Mouse (Mus musculus): ENCODE results near the gene Gpx3.
"Not testable (repeated sequence)": the region's sequence is repeated elsewhere in the genome, so short reads cannot be mapped to it uniquely, and the experiment has no call there.

The Gpx3 gene

DNA sequence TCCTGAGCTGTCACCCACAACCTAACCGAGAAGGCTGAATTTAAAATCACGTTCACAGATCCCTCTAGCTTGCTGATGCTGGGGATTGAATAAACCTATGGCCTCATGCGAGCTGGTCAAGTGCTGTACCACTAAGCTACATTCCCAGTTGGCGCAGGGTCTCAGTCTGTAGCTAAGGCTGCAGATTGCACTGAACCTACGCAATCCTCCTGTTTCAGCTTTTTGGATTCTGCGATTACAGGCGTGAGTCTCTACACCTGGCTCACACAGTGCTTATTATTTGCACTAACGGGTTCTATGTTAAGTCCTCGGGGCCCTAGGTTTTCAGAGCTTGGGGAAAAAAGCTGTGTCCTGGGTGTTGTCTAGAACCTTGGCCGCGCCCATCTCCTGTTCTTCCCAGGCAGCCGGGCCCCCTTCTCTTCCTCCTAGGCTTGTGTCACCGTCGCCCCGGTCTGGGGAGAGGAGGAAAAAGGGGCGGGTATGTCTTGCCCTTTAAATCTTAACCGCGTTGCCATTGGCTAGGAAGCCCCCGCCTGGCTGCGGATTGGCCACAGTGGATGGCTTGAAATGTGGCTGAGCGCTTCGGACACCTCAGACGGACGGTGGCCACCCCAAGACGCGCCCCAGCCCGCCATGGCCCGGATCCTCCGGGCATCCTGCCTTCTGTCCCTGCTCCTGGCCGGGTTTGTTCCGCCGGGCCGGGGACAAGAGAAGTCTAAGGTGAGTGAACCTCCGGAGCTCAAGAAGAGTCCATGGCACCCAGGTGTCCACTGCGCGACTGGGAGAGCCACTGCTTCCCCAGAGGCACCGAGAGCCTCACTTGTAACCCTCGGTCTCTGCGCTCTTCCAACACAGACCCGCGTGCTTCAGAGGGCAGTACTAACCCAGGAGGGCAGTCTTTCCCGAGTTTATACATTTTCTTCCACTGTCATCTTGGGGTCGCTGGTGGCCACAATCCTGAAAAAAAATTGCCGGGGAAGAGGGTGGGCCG lies at the start of gene Gpx3:
TSS of gene Gpx3 (plus strand) at position 121 of the 991 bp plus-strand sequence.
- in situ Hi-C loops (cut with MboI, MseI): no loop called here

DNA sequence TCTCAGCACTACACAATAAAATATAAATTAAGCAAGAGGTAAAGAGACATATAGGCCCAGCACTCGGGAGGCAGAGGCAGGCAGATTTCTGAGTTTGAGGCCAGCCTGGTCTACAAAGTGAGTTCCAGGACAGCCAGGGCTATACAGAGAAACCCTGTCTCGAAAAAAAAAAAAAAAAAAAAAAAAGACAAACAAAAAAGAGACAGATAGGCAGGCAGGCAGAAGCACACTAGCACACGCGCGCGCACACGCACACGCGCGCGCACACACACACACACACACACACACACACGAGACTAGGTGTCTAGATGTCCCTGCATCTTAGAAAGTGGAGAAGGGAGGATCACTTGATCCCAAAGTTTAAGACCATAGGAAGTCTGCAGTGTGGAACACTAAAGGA lies 43.4 kb upstream of the Gpx3 start:
- in situ Hi-C loops (cut with MboI, MseI): not testable (repeated sequence)

GRCm38 (mm10) chr11:54859322-54860165 lies 42.7 kb upstream of the Gpx3 start:
- in situ Hi-C loops (cut with MboI, MseI): loop anchor here (5.0 kb wide), 1 partner anchor 72 kb away; the partner anchor contains the start of gene Cdc42se2

DNA sequence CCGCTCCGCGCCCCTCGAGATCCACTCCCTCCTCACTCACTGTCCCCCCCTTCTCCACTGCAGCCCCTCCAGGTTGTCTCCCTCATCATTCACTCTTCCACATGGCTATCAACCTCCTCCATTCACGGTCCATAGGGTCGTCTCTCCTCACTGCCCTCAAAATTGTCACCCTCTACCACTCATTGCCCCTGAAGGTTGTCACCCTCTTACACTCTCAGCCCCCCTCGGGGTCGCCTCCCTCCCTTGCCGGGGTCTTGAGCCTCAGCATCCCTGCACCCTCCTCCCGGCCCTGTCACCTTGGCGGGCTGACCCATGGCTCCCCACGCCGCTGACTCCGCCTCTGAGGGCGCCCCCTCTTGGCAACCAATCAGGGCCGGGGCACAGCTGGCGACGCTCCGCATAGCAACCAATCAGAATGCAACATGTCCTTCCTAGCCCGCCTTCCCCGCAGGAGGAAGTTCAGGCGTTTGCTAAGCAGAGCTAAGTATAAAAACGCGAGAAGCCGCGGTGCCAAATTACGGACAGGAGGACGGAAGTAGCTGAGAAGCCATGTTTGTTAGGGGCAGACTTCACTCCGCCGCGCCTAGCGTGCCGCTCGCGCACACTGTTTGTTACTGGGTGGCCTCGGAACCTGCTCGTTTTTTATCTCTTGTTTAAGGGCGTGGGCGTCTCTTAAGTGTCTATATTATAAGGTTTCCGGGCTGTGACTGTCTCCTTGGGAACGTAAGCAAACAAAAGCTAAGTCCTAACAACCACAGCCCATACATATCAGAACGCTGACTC lies 41.8 kb upstream of the Gpx3 start, which contains the start of gene Lyrm7:
TSS of gene Lyrm7 (minus strand) at position 661 of the 783 bp plus-strand sequence.
- in situ Hi-C loops (cut with MboI, MseI): loop anchor here (5.0 kb wide), 1 partner anchor 73 kb away; the partner anchor contains the start of gene Cdc42se2

GRCm38 (mm10) chr11:54861471-54862420 lies 40.5 kb upstream of the Gpx3 start:
- in situ Hi-C loops (cut with MboI, MseI): loop anchor here (5.0 kb wide), 1 partner anchor 74 kb away; the partner anchor contains the start of gene Cdc42se2

GRCm38 (mm10) chr11:54862621-54863520 lies 39.4 kb upstream of the Gpx3 start:
- in situ Hi-C loops (cut with MboI, MseI): loop anchor here (5.0 kb wide), 1 partner anchor 76 kb away; the partner anchor contains the start of gene Cdc42se2

DNA sequence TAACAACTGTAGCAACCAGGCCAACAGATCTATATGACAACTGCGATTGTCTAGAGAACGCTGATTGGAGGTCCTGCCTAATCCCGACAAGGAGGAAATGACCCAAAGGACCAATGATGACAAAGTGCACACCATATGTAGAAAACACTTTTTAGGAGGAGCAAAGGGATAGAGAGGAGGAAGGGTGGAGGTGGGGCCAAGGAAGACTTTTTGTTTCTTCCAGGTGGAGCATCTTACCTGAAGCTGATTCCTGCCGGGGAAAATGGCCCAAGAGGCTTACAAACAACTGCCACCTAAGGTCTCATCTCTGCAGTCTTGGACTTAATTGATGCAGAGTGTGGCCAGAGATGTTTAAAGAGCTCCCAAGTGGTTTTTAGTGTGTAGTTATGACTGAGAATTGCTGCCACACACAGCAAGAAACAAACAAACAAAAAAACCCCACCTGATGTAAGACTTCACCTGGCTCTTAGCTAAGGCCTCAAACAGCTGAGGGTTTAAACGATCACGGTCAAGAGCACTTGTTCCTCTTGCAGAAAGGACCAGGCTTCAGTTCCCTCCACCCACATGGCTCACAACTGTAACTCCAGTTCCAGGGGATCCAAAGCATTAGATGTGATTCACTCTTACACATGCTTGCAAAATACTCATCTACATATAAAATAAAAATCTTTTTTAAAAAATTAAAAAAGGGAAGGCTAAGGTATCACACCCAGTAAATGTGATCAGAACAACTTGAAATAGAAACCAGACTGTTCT lies 36.7 kb upstream of the Gpx3 start:
- in situ Hi-C loops (cut with MboI, MseI): loop anchor here (5.0 kb wide), 1 partner anchor 158 kb away; no protein-coding TSS in a partner anchor

DNA sequence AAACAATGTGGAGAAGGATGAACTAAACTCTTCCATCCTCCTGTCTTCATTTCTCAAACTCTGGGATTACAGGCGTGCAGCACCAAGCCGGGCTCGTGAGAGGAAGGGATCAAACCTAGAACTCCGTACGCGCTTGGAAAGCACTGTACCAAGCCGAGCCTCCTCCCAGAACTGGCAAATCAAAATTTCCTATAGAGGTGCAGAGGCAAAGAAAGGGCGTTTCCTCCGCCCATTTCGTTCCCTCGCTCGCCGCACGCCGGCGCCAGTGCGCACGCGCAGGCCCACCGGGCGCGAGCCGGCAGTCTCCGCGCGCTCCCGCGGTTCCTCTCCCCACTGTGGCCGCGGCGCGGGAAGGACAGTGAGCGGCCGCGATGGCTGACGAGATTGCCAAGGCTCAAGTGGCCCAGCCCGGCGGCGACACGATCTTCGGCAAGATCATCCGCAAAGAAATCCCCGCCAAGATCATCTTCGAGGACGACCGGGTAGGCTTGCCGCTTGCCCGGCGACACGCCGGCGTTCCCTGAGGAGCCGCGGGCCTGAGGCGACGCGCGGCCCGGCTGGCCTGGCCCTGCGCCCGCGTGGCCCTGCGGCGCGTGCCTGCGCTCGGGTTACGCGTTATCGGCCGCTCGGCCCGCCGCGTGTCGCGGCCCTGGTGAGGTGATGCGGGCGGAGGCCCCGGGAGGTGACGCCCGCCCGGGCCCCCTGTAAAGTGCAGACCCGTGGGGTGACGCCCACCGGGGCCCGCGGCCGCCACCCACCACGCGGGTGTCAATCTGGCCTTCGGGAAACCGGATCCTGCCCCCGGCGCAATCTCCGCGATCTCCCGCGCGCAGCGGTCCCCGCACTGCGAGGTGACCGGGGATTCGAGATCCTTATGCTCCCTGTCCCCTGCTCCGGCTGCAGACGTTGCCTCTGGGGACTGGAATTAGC lies 35.9 kb upstream of the Gpx3 start, which contains the start of gene Hint1:
TSS of gene Hint1 (plus strand) at position 265 of the 930 bp plus-strand sequence.
- in situ Hi-C loops (cut with MboI, MseI): loop anchor here (5.0 kb wide), 1 partner anchor 159 kb away; no protein-coding TSS in a partner anchor

DNA sequence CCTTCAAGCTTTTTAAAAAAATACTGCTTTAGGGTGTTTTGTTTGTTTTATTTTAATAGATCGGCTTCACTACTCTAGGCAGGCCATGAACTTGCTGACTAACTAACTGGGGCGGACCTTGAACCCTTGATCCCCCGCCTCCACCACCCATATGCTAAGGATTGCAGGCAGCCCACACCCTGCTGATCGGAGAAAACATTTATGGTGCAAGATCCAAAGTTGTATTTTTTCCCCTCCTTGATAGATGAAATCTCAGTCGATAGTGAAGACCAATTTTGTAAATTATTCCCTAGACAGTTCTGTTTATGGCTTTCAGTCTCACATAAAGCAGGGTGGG lies 35.2 kb upstream of the Gpx3 start:
- in situ Hi-C loops (cut with MboI, MseI): loop anchor here (5.0 kb wide), 1 partner anchor 160 kb away; no protein-coding TSS in a partner anchor

- in situ Hi-C loops (cut with MboI, MseI): loop anchor here (5.0 kb wide), 1 partner anchor 161 kb away; no protein-coding TSS in a partner anchor
Measured at GRCm38 (mm10) chr11:54867903-54868434, 34.3 kb upstream of the Gpx3 start.

DNA sequence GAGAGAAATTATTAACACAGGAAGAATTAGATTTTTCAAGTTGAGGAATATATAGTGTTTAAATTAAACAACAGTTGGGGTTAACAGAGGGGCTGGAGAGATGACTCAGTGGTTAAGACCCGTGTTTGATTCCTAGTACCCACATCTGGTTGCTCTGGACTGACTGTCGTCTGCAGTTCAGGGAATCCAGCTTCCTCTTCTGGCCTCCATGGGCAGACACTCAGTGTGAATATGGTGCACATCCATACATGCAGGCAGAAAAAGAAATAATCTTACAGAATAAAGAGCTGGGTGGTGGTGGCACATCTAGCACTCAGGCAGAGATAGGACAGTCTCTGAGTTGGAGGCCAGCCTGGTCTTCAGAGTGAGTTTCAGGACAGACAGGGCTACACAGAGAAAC lies 33.8 kb upstream of the Gpx3 start:
- in situ Hi-C loops (cut with MboI, MseI): loop anchor here (5.0 kb wide), 1 partner anchor 161 kb away; no protein-coding TSS in a partner anchor

GRCm38 (mm10) chr11:54869318-54869717 lies 32.9 kb upstream of the Gpx3 start:
- in situ Hi-C loops (cut with MboI, MseI): loop anchor here (5.0 kb wide), 1 partner anchor 162 kb away; no protein-coding TSS in a partner anchor

DNA sequence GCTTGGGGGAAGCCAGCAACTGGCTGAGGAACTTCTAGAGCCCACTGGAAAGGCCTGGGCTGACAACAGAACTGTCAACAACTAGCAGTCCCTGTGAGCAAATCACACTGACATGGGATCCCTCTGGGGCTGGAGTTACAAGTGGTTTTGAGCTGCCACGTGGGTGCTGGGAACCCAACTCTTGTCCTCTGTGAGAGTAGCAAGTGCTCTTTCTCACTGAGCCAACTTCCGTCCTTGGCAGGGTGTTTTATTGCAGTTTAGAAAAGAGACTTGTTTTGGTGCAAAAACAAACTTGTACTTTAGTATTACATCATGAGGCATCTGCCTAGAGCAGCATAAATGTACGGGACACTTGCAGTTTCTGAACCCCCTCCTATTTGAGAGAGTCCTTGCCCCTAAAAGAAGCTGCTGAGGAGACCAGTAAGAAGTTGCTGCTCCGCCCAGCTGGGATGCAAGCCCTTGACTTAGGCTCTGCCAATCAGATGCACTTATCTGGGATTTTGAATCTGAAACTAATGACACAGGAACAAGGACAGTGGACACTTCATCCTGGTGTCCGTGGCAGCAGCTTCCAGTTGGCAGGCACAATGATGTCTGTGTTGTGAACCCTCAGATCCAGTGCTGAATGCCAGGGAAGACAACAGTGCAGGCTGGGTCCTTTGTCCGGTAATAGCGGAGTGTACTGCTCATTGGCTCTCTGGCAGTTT lies 30.3 kb upstream of the Gpx3 start:
- in situ Hi-C loops (cut with MboI, MseI): no loop called here

GRCm38 (mm10) chr11:54876031-54876430 lies 26.2 kb upstream of the Gpx3 start:
- in situ Hi-C loops (cut with MboI, MseI): no loop called here

DNA sequence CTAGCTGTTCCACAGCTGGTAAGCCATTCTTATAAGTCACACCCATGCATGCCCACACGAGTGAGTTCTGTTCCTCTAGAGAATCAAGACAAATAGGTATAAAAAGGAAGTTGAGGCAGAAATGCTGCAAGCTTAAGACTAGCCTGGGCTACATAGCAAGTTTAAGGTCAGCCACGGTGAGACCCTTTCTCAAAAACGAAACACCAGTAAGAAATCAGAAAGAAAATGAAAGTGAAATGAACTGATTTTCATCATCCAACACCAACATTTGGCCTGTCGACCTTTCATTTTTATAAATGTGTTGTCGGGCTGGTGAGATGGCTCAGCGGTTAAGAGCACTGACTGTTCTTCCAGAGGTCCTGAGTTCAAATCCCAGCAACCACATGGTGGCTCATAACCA lies 23.4 kb upstream of the Gpx3 start:
- in situ Hi-C loops (cut with MboI, MseI): no loop called here

GRCm38 (mm10) chr11:54879434-54879833 lies 22.8 kb upstream of the Gpx3 start:
- in situ Hi-C loops (cut with MboI, MseI): no loop called here

Data from regulatory T cell (primary cell).